Mouse (Mus musculus): Measurements from ENCODE around the gene Gmppa. TPM values are rescaled to one million over a fixed set of nuclear protein-coding genes. Genes with fewer than 3 reads are reported as not detected.

Gmppa gene
- total RNA-seq (2017) = 32.6 and 34.4 TPM in 2 replicates

DNA sequence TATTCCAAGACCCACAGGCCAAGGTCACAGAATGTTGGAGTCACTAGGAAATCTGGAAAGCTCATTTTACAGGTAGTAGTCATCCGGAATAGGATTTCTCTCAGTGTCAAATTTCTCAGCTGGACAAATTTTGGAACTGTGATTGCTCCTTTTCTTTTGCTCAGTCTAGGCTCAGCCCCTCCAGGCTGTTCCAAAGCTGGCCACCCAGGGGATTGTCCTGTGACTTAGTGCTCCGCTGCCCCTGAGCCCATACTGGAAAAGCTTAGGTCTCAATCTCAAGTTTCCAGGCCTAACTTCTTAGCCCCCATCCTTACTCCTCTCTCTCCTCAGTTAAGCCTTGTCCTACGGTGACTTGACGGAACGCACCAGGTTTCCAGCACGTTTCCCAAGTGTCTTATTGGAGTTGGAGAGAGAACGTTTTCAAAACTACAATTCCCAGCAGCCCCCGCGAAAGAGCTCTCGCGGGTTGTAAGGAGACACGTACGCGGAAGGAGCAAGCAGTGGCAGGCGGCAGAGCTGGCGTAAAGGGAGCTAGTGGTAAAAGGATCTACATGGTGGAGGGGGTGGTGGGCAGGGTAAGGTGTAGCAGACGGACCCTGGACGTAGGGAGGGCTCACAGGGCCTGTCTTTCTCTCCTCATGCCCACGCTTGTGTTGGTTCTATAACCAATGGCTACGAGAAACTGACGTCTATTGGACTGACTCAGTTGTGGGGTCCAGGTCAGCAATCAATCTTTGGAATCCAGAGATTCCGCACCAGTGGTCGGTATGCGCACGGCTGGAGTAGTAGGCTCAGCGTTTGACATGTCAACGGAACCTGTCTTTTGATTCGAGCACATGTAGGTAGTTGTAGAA is at the start of gene Gmppa:
Gene Gmppa (plus strand): TSS at position 456 of the 854 bp plus-strand sequence.
- ATAC-seq (ENCODE audit: extremely low read depth, insufficient number of reproducible peaks, low FRiP score, poor library complexity, severe bottlenecking) = peak; percentile 61

DNA sequence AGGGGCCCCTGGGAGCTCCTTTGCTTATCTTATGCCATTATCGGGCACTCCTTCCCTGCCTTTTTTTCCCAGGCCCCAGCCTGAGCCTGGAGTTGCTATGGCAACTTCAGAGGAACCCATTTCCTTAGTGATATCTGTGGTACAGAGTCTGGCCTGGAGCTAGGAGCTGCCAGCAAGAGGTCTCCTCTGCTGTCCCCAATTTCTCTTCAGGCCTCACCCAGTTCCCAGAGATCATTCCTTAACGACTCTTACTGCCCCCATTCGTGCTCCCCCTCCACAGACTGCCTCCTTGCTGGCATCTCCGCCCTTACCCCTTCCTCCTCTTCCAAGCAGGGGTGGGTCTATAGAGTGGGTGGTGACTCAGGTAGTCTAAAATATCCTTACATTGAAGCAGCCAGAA is 49.6 kb upstream of the Gmppa start:
- no peak for ATAC-seq (ENCODE audit: extremely low read depth, insufficient number of reproducible peaks, low FRiP score, poor library complexity, severe bottlenecking)

DNA sequence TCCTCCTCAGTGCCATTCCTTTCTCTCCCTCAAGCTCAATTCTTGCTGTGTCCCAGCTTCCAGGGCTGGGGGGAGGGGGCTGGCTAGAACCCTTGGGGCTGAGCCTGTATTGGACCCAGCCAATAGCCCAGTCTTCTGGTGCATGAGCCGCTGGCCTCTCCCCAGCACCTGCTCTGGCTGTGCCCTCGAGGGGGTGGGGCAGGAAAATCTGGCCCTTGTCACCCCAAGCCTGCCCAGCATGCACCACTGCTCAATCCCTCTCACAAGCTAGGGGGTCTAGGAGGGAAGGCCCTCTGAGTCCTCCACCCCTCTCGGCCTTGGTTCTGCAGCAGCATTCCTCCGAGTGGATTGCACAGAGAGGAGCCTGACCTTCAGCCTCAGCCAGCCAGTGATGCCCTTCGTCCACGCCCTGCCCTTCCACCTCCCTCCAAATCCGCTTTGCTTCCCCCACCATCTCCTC is 48.2 kb upstream of the Gmppa start:
- ATAC-seq (ENCODE audit: extremely low read depth, insufficient number of reproducible peaks, low FRiP score, poor library complexity, severe bottlenecking) = no peak

DNA sequence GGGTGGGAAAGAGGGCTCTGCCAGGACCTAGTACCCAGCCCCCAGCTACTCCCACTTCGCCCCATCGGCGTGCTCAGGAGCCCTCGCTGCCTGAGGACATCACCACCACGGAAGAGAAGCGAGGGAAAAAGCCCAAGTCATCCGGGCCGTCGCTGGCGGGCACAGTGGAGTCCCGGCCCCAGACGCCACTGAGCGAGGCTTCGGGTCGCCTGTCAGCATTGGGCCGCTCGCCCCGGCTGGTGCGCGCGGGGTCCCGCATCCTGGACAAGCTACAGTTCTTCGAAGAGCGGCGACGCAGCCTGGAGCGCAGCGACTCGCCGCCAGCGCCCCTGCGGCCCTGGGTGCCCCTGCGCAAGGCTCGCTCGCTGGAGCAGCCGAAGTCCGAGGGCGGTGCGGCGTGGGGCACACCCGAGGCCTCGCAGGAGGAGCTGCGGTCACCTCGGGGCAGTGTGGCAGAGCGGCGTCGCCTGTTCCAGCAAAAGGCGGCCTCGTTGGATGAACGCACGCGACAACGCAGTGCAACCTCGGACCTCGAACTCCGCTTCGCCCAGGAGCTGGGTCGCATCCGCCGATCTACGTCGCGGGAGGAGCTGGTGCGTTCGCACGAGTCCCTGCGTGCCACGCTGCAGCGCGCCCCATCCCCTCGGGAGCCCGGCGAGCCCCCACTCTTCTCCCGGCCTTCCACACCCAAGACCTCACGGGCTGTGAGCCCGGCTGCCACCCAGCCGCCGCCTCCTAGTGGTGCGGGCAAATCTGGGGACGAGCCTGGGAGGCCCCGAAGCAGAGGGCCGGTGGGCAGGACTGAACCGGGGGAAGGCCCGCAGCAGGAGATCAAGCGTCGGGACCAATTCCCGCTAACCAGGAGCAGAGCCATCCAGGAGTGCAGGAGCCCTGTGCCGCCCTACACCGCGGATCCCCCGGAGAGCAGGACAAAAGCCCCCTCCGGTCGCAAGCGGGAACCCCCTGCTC is 47.5 kb upstream of the Gmppa start:
- ATAC-seq (ENCODE audit: extremely low read depth, insufficient number of reproducible peaks, low FRiP score, poor library complexity, severe bottlenecking) = no peak

DNA sequence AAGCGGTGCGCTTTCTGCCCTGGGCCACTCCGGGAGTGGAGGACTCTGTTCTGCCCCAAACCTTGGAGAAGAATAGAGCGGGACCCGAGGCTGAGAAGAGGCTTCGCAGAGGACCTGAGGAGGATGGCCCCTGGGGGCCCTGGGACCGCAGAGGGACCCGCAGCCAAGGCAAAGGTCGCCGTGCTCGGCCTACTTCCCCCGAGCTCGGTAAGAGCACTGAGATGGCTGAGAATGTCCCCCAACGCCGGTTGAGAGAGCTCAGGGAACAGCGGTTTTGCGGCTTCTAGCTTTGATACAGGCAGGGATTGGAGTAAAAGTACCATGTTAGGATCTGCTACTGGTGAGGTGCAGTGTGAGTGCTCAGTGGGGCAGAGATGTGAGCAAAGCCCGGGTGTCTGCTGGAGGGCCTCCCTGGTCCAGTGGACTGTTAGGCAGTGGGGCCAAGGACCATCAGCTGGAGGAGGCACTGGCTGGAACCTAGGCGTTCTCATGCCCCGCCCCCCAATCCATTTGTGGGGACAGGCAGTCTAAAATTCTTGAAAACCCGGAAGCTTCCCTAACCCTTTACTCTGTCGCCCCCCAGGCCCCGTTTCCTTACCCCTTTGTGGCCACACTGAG is 46.7 kb upstream of the Gmppa start:
- ATAC-seq (ENCODE audit: extremely low read depth, insufficient number of reproducible peaks, low FRiP score, poor library complexity, severe bottlenecking) = no peak

DNA sequence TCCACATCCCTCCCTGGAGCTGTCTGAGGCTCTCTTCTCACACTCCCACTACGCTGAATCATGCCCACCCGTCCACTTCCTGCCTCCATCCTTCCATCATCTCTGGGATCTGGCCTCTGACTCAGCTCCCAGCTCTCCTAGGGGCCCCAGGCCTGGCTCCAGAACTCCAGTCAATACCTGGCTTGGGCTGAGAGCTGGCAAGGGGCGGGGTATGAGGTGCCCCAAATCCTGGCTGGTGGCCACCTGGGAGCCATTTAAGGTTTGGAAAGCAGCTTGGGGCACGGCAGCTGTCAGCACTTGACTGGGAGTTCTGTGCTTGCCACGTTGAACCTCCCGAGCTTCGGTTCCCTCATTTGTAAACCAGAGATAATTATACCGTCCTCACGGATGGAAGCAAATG is 42.6 kb upstream of the Gmppa start:
- ATAC-seq (ENCODE audit: extremely low read depth, insufficient number of reproducible peaks, low FRiP score, poor library complexity, severe bottlenecking) = no peak

DNA sequence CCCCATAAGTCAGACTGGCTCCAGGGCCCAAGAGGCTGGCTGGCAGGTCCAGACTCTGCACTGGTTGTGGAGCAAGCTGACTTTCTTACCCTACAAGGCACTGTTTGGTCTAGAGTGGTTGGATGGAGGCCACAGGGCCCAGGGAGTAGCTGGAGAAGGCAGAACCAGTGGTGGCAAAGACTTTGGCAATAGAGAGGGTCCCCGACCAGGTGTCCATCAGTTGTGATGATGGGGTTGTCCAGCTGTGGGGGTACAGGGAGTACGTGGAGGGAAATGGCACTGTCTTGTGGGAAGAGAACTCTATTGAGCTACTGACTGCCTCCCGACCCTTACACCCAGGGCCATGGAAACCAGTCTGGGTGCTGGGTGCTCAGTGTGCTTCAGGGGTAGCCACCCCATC is 41.9 kb upstream of the Gmppa start:
- no peak for ATAC-seq (ENCODE audit: extremely low read depth, insufficient number of reproducible peaks, low FRiP score, poor library complexity, severe bottlenecking)

DNA sequence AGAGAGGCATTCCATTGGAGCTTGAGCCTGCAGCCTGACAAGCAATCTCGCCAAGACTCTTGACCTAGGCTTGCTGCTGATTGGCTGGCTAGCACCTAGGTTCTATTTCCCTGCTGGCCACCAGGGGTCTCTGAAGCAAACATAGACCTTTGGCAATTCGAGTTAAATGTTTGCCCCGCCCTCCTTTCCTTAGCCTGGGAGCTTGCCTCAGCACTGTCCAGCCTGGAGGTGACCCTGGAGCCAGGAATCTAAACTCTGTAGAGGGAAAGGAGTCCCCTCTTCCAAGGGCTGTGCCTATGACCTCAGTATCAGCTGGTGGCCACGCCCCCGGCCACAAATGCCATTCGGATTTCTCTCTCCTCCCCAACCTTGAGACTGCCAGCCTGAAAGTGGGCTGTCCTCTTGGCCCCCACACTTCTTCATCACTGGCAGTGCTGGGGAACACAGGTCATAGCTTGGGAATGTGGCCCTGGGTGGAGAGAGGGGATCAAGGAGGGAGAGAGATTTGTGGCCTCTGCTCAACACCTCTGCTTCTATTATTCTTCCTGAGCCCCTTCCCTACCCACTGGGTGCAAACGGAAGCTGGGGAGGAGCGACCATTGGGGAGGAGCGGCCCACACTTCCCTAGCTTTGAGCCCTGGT is 36.8 kb upstream of the Gmppa start:
- ATAC-seq (ENCODE audit: extremely low read depth, insufficient number of reproducible peaks, low FRiP score, poor library complexity, severe bottlenecking) = no peak

DNA sequence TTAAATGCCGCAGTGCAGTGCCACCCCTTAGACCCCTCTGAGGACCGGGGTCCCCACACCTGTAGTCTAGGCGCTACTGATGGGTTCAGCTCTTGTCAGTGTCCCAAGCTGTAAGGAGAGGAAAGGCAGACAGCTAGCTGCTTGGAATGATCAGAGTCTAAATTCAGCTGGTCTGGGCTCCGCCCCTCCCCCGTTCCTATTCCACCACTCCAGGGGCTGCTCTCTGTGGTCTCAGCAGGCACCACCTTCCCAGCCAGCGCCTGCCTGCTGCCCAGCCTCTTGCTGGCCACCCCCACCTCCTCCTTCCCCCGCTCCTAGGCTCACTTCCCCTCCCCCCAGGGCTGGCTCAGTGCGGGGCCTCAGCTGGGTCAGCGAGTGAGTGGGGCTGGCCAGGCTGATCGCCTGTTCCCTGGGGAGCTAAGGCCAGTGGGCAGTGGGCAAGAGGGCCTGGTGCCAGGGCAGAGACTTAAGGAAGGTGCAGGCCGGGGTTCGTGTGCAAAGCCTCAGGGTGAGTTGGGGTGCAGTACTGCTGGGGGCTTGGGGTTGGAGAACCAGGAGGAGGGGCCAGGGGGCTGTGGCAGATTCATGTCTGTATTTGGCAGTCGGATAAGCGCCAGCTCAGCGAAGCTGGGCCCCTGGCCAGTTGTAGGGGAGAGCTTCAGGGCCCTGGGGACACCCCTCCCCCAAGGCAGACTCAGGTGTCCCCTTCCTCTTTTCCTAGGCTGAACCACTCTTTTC is 35.8 kb upstream of the Gmppa start:
- no peak for ATAC-seq (ENCODE audit: extremely low read depth, insufficient number of reproducible peaks, low FRiP score, poor library complexity, severe bottlenecking)

DNA sequence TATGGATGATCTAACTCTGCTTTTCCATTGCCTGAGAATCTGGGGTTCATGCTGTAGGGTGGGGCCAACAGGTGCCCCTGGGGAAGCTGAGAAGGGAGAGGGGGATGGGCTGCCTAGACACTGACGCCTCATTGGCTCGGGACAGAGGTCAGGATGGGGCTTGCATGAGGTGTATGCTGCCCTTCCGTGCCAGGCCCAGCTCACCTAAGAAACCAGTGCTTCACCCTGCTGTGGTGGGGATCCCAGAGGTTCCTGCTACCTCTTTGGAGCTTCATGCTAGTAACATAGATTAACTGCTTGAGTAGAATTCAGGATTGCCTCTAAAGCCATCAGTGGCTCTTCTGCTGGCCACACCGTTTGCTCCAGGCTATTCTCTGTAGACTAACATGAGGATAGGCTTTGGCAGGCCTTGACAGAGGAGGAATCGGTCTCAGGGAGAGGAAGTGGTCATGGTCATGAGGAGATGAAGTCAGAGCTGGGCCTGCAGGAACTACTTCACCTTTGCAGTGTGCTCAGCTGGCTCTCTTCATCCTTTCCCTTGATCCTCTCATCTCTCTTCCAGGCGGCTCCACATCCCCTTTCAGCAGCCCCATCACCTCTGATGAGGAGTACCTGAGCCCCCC is 35.1 kb upstream of the Gmppa start:
- no peak for ATAC-seq (ENCODE audit: extremely low read depth, insufficient number of reproducible peaks, low FRiP score, poor library complexity, severe bottlenecking)

DNA sequence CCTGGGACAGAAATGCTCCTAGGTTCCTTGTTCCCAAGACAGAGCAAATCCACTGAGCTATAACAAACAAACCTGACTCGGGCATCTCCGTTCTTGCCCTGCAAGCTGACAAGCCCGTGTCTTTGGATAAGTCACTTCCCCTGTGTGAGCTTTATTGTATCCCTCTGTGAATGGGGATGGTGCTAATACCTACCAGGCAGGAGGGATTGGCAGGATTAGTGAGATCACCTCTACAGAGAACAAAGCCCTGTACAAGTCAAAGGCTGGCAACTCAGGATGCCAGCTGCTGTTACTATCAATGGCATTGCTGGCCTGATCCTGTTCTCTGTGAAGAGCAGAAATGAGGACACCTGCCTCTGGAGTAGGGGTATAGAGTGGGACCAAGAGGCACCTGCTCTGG is 30.2 kb upstream of the Gmppa start:
- ATAC-seq (ENCODE audit: extremely low read depth, insufficient number of reproducible peaks, low FRiP score, poor library complexity, severe bottlenecking) = no peak

DNA sequence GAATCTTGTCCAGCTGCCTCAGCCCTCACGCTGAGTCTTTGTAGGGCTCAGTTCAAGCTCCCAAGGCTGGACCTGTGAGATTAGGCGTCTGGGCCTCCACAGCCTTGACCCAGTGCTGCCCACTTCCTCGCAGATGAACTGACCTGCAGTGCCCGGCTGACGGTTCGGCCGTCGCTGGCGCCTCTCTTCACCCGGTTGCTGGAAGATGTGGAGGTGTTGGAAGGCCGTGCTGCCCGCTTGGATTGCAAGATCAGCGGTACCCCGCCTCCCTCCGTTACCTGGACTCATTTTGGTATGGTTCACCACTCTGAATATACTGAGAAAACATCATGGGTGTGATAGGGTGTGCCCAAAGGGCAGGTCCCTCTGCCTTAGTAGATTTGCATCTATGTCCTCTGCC is 29.6 kb upstream of the Gmppa start:
- ATAC-seq (ENCODE audit: extremely low read depth, insufficient number of reproducible peaks, low FRiP score, poor library complexity, severe bottlenecking) = no peak

DNA sequence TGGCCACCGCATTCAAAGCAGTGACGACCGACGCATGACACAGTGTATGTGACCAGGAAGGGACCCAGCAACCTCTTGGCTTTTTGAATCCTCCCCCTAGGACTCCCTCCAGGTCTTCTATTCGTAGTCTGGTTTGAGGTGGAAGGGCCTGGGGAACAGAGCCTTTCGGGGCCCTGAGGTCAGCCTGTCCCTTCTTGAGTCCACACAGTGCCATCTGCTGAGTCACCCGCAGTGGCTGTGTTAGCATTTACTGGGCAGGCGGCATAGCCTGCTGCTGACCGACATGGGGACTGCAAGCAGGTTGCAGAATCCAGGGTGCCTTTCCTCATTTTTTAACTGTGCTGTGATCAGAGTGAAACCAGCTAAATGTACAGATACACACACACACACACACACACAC is 28.7 kb upstream of the Gmppa start:
- no peak for ATAC-seq (ENCODE audit: extremely low read depth, insufficient number of reproducible peaks, low FRiP score, poor library complexity, severe bottlenecking)

DNA sequence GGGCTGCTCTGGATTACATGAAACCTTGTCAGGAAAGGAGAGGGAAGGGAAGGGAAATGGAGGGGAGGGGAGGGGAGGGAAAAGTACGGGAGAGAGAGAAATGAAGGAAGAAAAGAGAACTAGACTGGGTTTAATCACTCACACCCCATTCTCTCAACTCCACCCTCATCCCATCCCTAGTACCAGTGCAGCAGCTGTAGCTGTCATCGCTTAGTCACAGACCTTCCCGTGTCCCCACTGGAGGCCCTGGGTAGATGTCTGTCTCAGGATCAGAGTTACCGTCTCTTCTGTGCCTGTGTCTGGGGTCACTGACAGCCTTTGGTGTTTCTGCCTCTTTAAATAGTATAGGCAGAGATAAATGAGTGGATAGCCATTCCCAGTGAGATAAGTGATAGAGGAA is 27.5 kb upstream of the Gmppa start:
- no peak for ATAC-seq (ENCODE audit: extremely low read depth, insufficient number of reproducible peaks, low FRiP score, poor library complexity, severe bottlenecking)

DNA sequence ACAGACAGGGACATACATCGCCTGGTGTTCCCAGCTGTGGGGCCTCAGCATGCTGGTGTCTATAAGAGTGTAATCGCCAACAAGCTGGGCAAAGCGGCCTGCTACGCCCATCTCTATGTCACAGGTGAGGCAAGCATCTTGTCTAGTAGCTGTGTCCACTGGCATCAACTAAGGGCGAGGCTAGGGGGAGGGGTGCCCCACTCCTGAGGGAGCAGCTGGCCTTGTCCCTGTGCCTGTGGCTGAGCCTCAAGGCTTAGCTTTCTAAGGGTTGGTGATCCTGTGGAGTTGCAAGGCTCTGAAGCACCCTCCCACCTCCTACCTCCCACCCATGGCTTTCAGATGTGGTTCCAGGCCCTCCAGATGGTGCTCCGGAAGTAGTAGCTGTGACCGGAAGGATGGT is 25.8 kb upstream of the Gmppa start:
- ATAC-seq (ENCODE audit: extremely low read depth, insufficient number of reproducible peaks, low FRiP score, poor library complexity, severe bottlenecking) = no peak

DNA sequence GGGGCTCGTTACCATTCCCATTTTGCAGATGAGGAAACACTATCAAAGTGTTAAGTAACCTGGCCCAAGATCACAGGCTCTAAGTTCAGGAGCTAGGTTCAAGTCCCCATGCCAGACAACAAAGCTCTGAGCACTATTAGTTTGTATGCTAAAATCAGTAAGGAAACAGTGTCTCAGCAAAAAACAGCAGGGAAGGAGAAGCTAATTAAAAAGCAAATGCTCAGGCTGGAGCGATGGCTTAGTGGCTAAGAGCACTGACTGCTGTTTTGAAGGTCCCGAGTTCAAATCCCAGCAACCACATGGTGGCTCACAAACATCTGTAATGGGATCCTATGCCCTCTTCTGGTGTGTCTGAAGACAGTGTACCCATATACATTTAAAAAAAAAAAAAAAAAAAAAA is 23.5 kb upstream of the Gmppa start:
- ATAC-seq (ENCODE audit: extremely low read depth, insufficient number of reproducible peaks, low FRiP score, poor library complexity, severe bottlenecking) = no peak

DNA sequence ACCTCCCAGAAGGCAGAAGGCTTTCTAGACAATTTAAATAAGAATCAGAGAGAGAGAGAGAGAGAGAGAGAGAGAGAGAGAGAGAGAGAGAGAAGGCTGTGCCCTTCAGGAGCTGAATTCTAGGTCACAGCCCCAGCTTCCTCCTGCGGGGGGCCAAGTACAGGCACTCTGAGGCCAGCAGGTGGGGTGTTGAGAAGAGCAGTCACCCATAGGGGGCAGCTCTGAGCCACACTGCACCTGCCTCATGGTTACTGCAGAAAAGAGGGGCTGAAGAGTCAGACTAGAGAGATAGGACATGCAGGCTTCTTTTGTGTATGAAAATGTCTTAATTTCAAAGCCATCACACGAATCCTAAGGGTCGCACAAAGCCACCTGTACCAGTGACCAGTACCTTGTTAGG is 22.0 kb upstream of the Gmppa start:
- ATAC-seq (ENCODE audit: extremely low read depth, insufficient number of reproducible peaks, low FRiP score, poor library complexity, severe bottlenecking) = no peak

DNA sequence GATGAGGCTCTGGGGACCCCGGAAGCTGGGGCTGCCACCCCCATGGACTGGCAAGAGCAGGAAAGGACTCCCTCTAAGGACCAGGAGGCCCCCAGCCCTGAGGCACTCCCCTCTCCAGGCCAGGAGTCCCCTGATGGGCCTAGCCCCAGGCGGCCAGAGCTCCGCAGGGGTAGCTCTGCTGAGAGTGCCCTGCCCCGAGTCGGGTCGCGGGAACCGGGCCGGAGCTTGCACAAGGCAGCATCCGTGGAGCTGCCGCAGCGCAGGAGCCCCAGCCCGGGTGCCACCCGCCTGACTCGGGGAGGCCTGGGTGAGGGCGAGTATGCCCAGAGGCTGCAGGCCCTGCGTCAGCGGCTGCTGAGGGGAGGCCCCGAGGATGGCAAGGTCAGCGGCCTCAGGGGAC is 13.9 kb upstream of the Gmppa start:
- ATAC-seq (ENCODE audit: extremely low read depth, insufficient number of reproducible peaks, low FRiP score, poor library complexity, severe bottlenecking) = no peak
